Mouse (Mus musculus) gastrocnemius, adult 2 months (tissue): Measurements from ENCODE around the gene Smtnl2. TPM values are rescaled to one million over a fixed set of nuclear protein-coding genes. Genes with fewer than 3 reads are reported as not detected.
"Not testable (repeated sequence)": the region's sequence is repeated elsewhere in the genome, so short reads cannot be mapped to it uniquely, and the experiment has no call there.

Experiments used
- DNase-seq: peaks from one replicate; pipeline ENCODE4 v3.0.0; 2022
- H3K27ac ChIP-seq: fragments of 200-600 bp; 2 replicates; pipeline ENCODE4 v1.8.1; 2022; ENCODE audit warnings: mild to moderate bottlenecking
- H3K4me3 ChIP-seq: fragments of 200-600 bp; 2 replicates; pipeline ENCODE4 v1.8.1; 2022; ENCODE audit warnings: mild to moderate bottlenecking, moderate library complexity
- CTCF ChIP-seq: fragments of 200-600 bp; IDR thresholded peaks from 2 replicates; pipeline ENCODE4 v1.8.1; 2022; ENCODE audit warnings: antibody characterized with exemption, mild to moderate bottlenecking, moderate library complexity
- intact Hi-C: fragments of 180-260 bp; cut with DNase I; formaldehyde crosslinking; loops from one replicate; pipeline ENCODE4 v1.15.1; 2025
- long read RNA-seq, 2 experiments: library from polyadenylated mRNA; stranded (forward); transcript quantifications; one replicate each; pipeline ENCODE4 v2.0.0; 2021
- total RNA-seq, 2 experiments: library from RNA; stranded (reverse); gene quantifications; 2 replicates each; pipeline ENCODE4 v1.2.3; 2021

Gene Smtnl2
- total RNA-seq = 100 to 1,000 TPM; 238 to 342 TPM
- long read RNA-seq, experiment 1, transcript Smtnl2-202 (8 exons, 3,572 nt) = major isoform, 165 of 246 reads
- long read RNA-seq, experiment 1, partial matches to known transcripts = 34 of 246 reads
- long read RNA-seq, experiment 1, other reads (novel, unspliced or antisense) = 47 of 246 reads
- long read RNA-seq, experiment 2, transcript Smtnl2-202 (8 exons, 3,572 nt) = major isoform, 159 of 265 reads
- long read RNA-seq, experiment 2, partial matches to known transcripts = 28 of 265 reads
- long read RNA-seq, experiment 2, other reads (novel, unspliced or antisense) = 78 of 265 reads

GRCm38 (mm10) chr11:72411093-72411921, at the start of gene Smtnl2:
Gene Smtnl2 (minus strand): TSS chr11:72411713.
- intact Hi-C loops = loop anchor here (2.0 kb wide), 2 partner anchors 15 kb away; no protein-coding TSS in a partner anchor
- peak within 1 kb of the TSS; percentile 93 for H3K4me3 ChIP-seq
- TF ChIP-seq CTCF = no peak; the same call in 1 of the 2 replicates
- DNase-seq = peak; percentile 98
- H3K27ac ChIP-seq = peak within 1 kb of the TSS; percentile 98

GRCm38 (mm10) chr11:72458502-72458901, 47.0 kb upstream of the Smtnl2 start:
- no peak for DNase-seq
- Histone ChIP-seq H3K4me3 (peak overlapping the region; percentile 46), H3K27ac (peak overlapping the region; percentile 83)
- intact Hi-C loops = no loop called here
- no peak for TF ChIP-seq CTCF

- no peak for DNase-seq
- intact Hi-C loops = no loop called here
- TF ChIP-seq CTCF = no peak
- Histone ChIP-seq H3K27ac (peak overlapping the region; percentile 83), H3K4me3 (peak overlapping the region; percentile 46)
Measured at GRCm38 (mm10) chr11:72457995-72458496, 46.5 kb upstream of the Smtnl2 start.

- TF ChIP-seq CTCF = no peak
- peak; percentile 53 for DNase-seq
- peak overlapping the region; percentile 83 for H3K27ac ChIP-seq
- intact Hi-C loops = no loop called here
- no peak overlapping the region for H3K4me3 ChIP-seq
Measured at GRCm38 (mm10) chr11:72455694-72456093, 44.2 kb upstream of the Smtnl2 start.

- TF ChIP-seq CTCF = no peak
- no peak for DNase-seq
- intact Hi-C loops = no loop called here
- Histone ChIP-seq H3K4me3 (no peak overlapping the region), H3K27ac (peak overlapping the region; percentile 60)
Measured at GRCm38 (mm10) chr11:72453105-72453953, 41.8 kb upstream of the Smtnl2 start.

GRCm38 (mm10) chr11:72452140-72452665, 40.7 kb upstream of the Smtnl2 start:
- DNase-seq = no peak
- no peak for TF ChIP-seq CTCF
- intact Hi-C loops = no loop called here
- H3K4me3 ChIP-seq = no peak overlapping the region
- H3K27ac ChIP-seq = peak overlapping the region; percentile 60

GRCm38 (mm10) chr11:72447475-72447874, 36.0 kb upstream of the Smtnl2 start:
- no peak overlapping the region for H3K4me3 ChIP-seq
- intact Hi-C loops = no loop called here
- no peak for DNase-seq
- H3K27ac ChIP-seq = no peak overlapping the region
- peak; percentile 40 for TF ChIP-seq CTCF

GRCm38 (mm10) chr11:72446311-72447105, 35.0 kb upstream of the Smtnl2 start:
- no peak overlapping the region for H3K27ac ChIP-seq
- no peak for DNase-seq
- no peak overlapping the region for H3K4me3 ChIP-seq
- peak; percentile 76 for TF ChIP-seq CTCF
- intact Hi-C loops = no loop called here

GRCm38 (mm10) chr11:72440965-72441664, 29.6 kb upstream of the Smtnl2 start, which contains the start of gene Mybbp1a:
Gene Mybbp1a (plus strand): TSS chr11:72441355.
- intact Hi-C loops = loop anchor here (5.0 kb wide), 1 partner anchor 46 kb away; the partner anchor contains the start of gene Spns2
- H3K4me3 ChIP-seq = peak within 1 kb of the TSS; percentile 78
- DNase-seq = peak; percentile 99
- no peak for TF ChIP-seq CTCF
- peak within 1 kb of the TSS; percentile 90 for H3K27ac ChIP-seq

GRCm38 (mm10) chr11:72440597-72440964, 29.1 kb upstream of the Smtnl2 start:
- Histone ChIP-seq H3K27ac (peak overlapping the region; percentile 90), H3K4me3 (peak overlapping the region; percentile 78)
- not testable (repeated sequence) for DNase-seq
- intact Hi-C loops = loop anchor here (5.0 kb wide), 1 partner anchor 47 kb away; the partner anchor contains the start of gene Spns2

- intact Hi-C loops = no loop called here
- TF ChIP-seq CTCF = no peak
- Histone ChIP-seq H3K27ac (no peak overlapping the region), H3K4me3 (no peak overlapping the region)
- DNase-seq = no peak
Measured at GRCm38 (mm10) chr11:72438411-72438810, 26.9 kb upstream of the Smtnl2 start.
